Mouse (Mus musculus): ENCODE measurements around the gene Myo10.
A peak's percentile ranks its signal among the peaks of the same experiment; 100 is the strongest.

Gene Myo10

GRCm38 (mm10) chr15:25622200-25622866, at the start of gene Myo10:
Gene Myo10 (plus strand): TSS chr15:25622525.
- peak; percentile 91 for DNase-seq

GRCm38 (mm10) chr15:25573113-25573512, 49.2 kb upstream of the Myo10 start:
- no peak for DNase-seq

GRCm38 (mm10) chr15:25573876-25574601, 48.3 kb upstream of the Myo10 start:
- DNase-seq: no peak

GRCm38 (mm10) chr15:25577327-25578051, 44.8 kb upstream of the Myo10 start:
- no peak for DNase-seq

- no peak for DNase-seq
These were observed 44.0 kb upstream of the Myo10 start for GRCm38 (mm10) chr15:25578369-25578768.

GRCm38 (mm10) chr15:25580731-25581130, 41.6 kb upstream of the Myo10 start:
- no peak for DNase-seq

- DNase-seq: no peak
These were observed 40.3 kb upstream of the Myo10 start for GRCm38 (mm10) chr15:25582055-25582454.

GRCm38 (mm10) chr15:25583361-25583760, 39.0 kb upstream of the Myo10 start:
- no peak for DNase-seq

- DNase-seq: no peak
These were observed 35.5 kb upstream of the Myo10 start for GRCm38 (mm10) chr15:25586828-25587227.

GRCm38 (mm10) chr15:25587943-25588342, 34.4 kb upstream of the Myo10 start:
- DNase-seq: no peak

- no peak for DNase-seq
These were observed 32.9 kb upstream of the Myo10 start for GRCm38 (mm10) chr15:25589318-25589902.

- DNase-seq: peak; percentile 64
These were observed 32.4 kb upstream of the Myo10 start for GRCm38 (mm10) chr15:25589916-25590315.

GRCm38 (mm10) chr15:25590891-25591290, 31.4 kb upstream of the Myo10 start:
- no peak for DNase-seq

GRCm38 (mm10) chr15:25591964-25592363, 30.4 kb upstream of the Myo10 start:
- no peak for DNase-seq

GRCm38 (mm10) chr15:25593469-25594150, 28.7 kb upstream of the Myo10 start:
- no peak for DNase-seq

GRCm38 (mm10) chr15:25598313-25598712, 24.0 kb upstream of the Myo10 start:
- DNase-seq: no peak

- no peak for DNase-seq
These were observed 20.0 kb upstream of the Myo10 start for GRCm38 (mm10) chr15:25602306-25602705.

- no peak for DNase-seq
These were observed 19.0 kb upstream of the Myo10 start for GRCm38 (mm10) chr15:25603286-25603685.

GRCm38 (mm10) chr15:25604231-25604630, 18.1 kb upstream of the Myo10 start:
- no peak for DNase-seq

- DNase-seq: no peak
These were observed 16.9 kb upstream of the Myo10 start for GRCm38 (mm10) chr15:25605376-25605775.

GRCm38 (mm10) chr15:25608742-25609141, 13.6 kb upstream of the Myo10 start:
- no peak for DNase-seq

- DNase-seq: no peak
These were observed 13.1 kb upstream of the Myo10 start for GRCm38 (mm10) chr15:25609253-25609652.

GRCm38 (mm10) chr15:25611178-25611577, 11.1 kb upstream of the Myo10 start:
- DNase-seq: no peak

Measured in cerebellum, adult 11-12 months (tissue).